Mouse (Mus musculus): Measurements from ENCODE around the gene Il27ra. TPM values are rescaled to one million over a fixed set of nuclear protein-coding genes. Genes with fewer than 3 reads are reported as not detected.

Il27ra gene
- polyA plus RNA-seq, 1 experiment: 0.07 TPM

- Histone ChIP-seq H3K4me3 (no peak overlapping the region), H3K79me2 (ENCODE audit: control insufficient read depth, insufficient read depth) (no peaks in the 10 kb centered on the region), H3K27me3 (ENCODE audit: control insufficient read depth, insufficient read depth, insufficient read length) (no peaks in the 10 kb centered on the region), H3K36me3 (ENCODE audit: control insufficient read depth, insufficient read depth) (no peaks in the 10 kb centered on the region), H3ac (ENCODE audit: control insufficient read depth, insufficient read length) (no peak overlapping the region), H3K4me2 (ENCODE audit: low read depth) (no peak overlapping the region)
- TF ChIP-seq TCF12 (IDR thresholded peaks at IDR 0.05; ENCODE audit: insufficient read depth, poor library complexity, severe bottlenecking) (no peak), E2F4 (IDR thresholded peaks at IDR 0.05; ENCODE audit: insufficient read depth) (no peak), POLR2A (IDR thresholded peaks at IDR 0.05; ENCODE audit: insufficient read length, low read depth) (no peak), USF1 (IDR thresholded peaks at IDR 0.05; ENCODE audit: low read depth) (no peak), MAX (IDR thresholded peaks at IDR 0.05; ENCODE audit: low read depth) (no peak), MYOD1 (IDR thresholded peaks at IDR 0.05; ENCODE audit: control insufficient read depth in 1 of 3, insufficient read length in 2 of 3, low read depth in 2 of 3) (no peak), POLR2AphosphoS2 (IDR thresholded peaks at IDR 0.05; ENCODE audit: insufficient read length, low read depth) (no peak), SRF (IDR thresholded peaks at IDR 0.05; ENCODE audit: control insufficient read depth, insufficient read length, low read depth) (no peak)
These were observed 10.4 kb upstream of the Il27ra start for GRCm38 (mm10) chr8:84052746-84053145.

GRCm38 (mm10) chr8:84048171-84048570, 5.8 kb upstream of the Il27ra start:
- Histone ChIP-seq H3K4me3 (no peak overlapping the region), H3K36me3 (ENCODE audit: control insufficient read depth, insufficient read depth) (no peaks in the 10 kb centered on the region), H3K4me2 (ENCODE audit: low read depth) (no peak overlapping the region), H3K27me3 (ENCODE audit: control insufficient read depth, insufficient read depth, insufficient read length) (no peaks in the 10 kb centered on the region), H3K79me2 (ENCODE audit: control insufficient read depth, insufficient read depth) (no peaks in the 10 kb centered on the region), H3ac (ENCODE audit: control insufficient read depth, insufficient read length) (no peak overlapping the region)
- TF ChIP-seq TCF12 (IDR thresholded peaks at IDR 0.05; ENCODE audit: insufficient read depth, poor library complexity, severe bottlenecking) (no peak), MYOD1 (IDR thresholded peaks at IDR 0.05; ENCODE audit: control insufficient read depth in 1 of 3, insufficient read length in 2 of 3, low read depth in 2 of 3) (peak in 1 of 3 experiments; percentile 24)

GRCm38 (mm10) chr8:84046505-84046904, 4.1 kb upstream of the Il27ra start:
- Histone ChIP-seq H3K27me3 (ENCODE audit: control insufficient read depth, insufficient read depth, insufficient read length) (no peaks in the 10 kb centered on the region), H3K4me2 (ENCODE audit: low read depth) (no peak overlapping the region), H3K4me3 (no peak overlapping the region), H3K36me3 (ENCODE audit: control insufficient read depth, insufficient read depth) (no peaks in the 10 kb centered on the region), H3ac (ENCODE audit: control insufficient read depth, insufficient read length) (no peak overlapping the region), H3K79me2 (ENCODE audit: control insufficient read depth, insufficient read depth) (no peaks in the 10 kb centered on the region)
- TF ChIP-seq E2F4 (IDR thresholded peaks at IDR 0.05; ENCODE audit: insufficient read depth) (no peak), MAX (IDR thresholded peaks at IDR 0.05; ENCODE audit: low read depth) (no peak), MYOG (IDR thresholded peaks at IDR 0.05; ENCODE audit: control insufficient read depth in 1 of 3, insufficient read depth in 1 of 3, insufficient read length in 2 of 3, low read depth in 2 of 3) (no peak), SRF (IDR thresholded peaks at IDR 0.05; ENCODE audit: control insufficient read depth, insufficient read length, low read depth) (no peak), CEBPB (IDR thresholded peaks at IDR 0.05; ENCODE audit: insufficient read depth, poor library complexity, severe bottlenecking) (no peak), POLR2A (IDR thresholded peaks at IDR 0.05; ENCODE audit: insufficient read length, low read depth) (no peak), TCF3 (IDR thresholded peaks at IDR 0.05; ENCODE audit: insufficient read length, low read depth) (no peak), TCF12 (IDR thresholded peaks at IDR 0.05; ENCODE audit: insufficient read depth, poor library complexity, severe bottlenecking) (no peak), POLR2AphosphoS2 (IDR thresholded peaks at IDR 0.05; ENCODE audit: insufficient read length, low read depth) (no peak), USF1 (IDR thresholded peaks at IDR 0.05; ENCODE audit: low read depth) (no peak), REST (IDR thresholded peaks at IDR 0.05; ENCODE audit: insufficient read depth, insufficient read length) (no peak), MYOD1 (IDR thresholded peaks at IDR 0.05; ENCODE audit: control insufficient read depth in 1 of 3, insufficient read length in 2 of 3, low read depth in 2 of 3) (no peak)

GRCm38 (mm10) chr8:84044900-84045299, 2.5 kb upstream of the Il27ra start, which contains the start of gene Rln3:
Gene Rln3 (minus strand): TSS chr8:84045000.
- TF ChIP-seq POLR2A (IDR thresholded peaks at IDR 0.05; ENCODE audit: insufficient read length, low read depth): no peak
- no peak for TF ChIP-seq MAX (IDR thresholded peaks at IDR 0.05; ENCODE audit: low read depth)
- TF ChIP-seq CEBPB (IDR thresholded peaks at IDR 0.05; ENCODE audit: insufficient read depth, poor library complexity, severe bottlenecking): no peak
- TF ChIP-seq MYOD1 (IDR thresholded peaks at IDR 0.05; ENCODE audit: control insufficient read depth in 1 of 3, insufficient read length in 2 of 3, low read depth in 2 of 3): no peak
- TF ChIP-seq SRF (IDR thresholded peaks at IDR 0.05; ENCODE audit: control insufficient read depth, insufficient read length, low read depth): no peak
- TF ChIP-seq POLR2AphosphoS2 (IDR thresholded peaks at IDR 0.05; ENCODE audit: insufficient read length, low read depth): no peak
- TF ChIP-seq REST (IDR thresholded peaks at IDR 0.05; ENCODE audit: insufficient read depth, insufficient read length): no peak
- no peak for TF ChIP-seq E2F4 (IDR thresholded peaks at IDR 0.05; ENCODE audit: insufficient read depth)
- Histone ChIP-seq H3K36me3 (ENCODE audit: control insufficient read depth, insufficient read depth) (no peaks in the 10 kb centered on the region), H3K4me3 (no peak within 1 kb of the TSS), H3K27me3 (ENCODE audit: control insufficient read depth, insufficient read depth, insufficient read length) (no peaks in the 10 kb centered on the region), H3K79me2 (ENCODE audit: control insufficient read depth, insufficient read depth) (no peaks in the 10 kb centered on the region), H3ac (ENCODE audit: control insufficient read depth, insufficient read length) (no peak within 1 kb of the TSS), H3K4me2 (ENCODE audit: low read depth) (no peak within 1 kb of the TSS)

GRCm38 (mm10) chr8:84044103-84044502, 1.7 kb upstream of the Il27ra start:
- no peak overlapping the region for H3K4me3 ChIP-seq
- TF ChIP-seq TCF3 (IDR thresholded peaks at IDR 0.05; ENCODE audit: insufficient read length, low read depth): no peak
- no peak for TF ChIP-seq REST (IDR thresholded peaks at IDR 0.05; ENCODE audit: insufficient read depth, insufficient read length)
- no peak for TF ChIP-seq TCF12 (IDR thresholded peaks at IDR 0.05; ENCODE audit: insufficient read depth, poor library complexity, severe bottlenecking)
- TF ChIP-seq MAX (IDR thresholded peaks at IDR 0.05; ENCODE audit: low read depth): no peak
- no peak for TF ChIP-seq POLR2AphosphoS2 (IDR thresholded peaks at IDR 0.05; ENCODE audit: insufficient read length, low read depth)
- TF ChIP-seq POLR2A (IDR thresholded peaks at IDR 0.05; ENCODE audit: insufficient read length, low read depth): no peak
- TF ChIP-seq SRF (IDR thresholded peaks at IDR 0.05; ENCODE audit: control insufficient read depth, insufficient read length, low read depth): no peak
- TF ChIP-seq E2F4 (IDR thresholded peaks at IDR 0.05; ENCODE audit: insufficient read depth): no peak
- no peak for TF ChIP-seq USF1 (IDR thresholded peaks at IDR 0.05; ENCODE audit: low read depth)
- TF ChIP-seq CEBPB (IDR thresholded peaks at IDR 0.05; ENCODE audit: insufficient read depth, poor library complexity, severe bottlenecking): no peak
- no peak for TF ChIP-seq MYOG (IDR thresholded peaks at IDR 0.05; ENCODE audit: control insufficient read depth in 1 of 3, insufficient read depth in 1 of 3, insufficient read length in 2 of 3, low read depth in 2 of 3)
- TF ChIP-seq MYOD1 (IDR thresholded peaks at IDR 0.05; ENCODE audit: control insufficient read depth in 1 of 3, insufficient read length in 2 of 3, low read depth in 2 of 3): no peak
- no peaks in the 10 kb centered on the region for H3K36me3 ChIP-seq (ENCODE audit: control insufficient read depth, insufficient read depth)
- no peaks in the 10 kb centered on the region for H3K27me3 ChIP-seq (ENCODE audit: control insufficient read depth, insufficient read depth, insufficient read length)
- no peaks in the 10 kb centered on the region for H3K79me2 ChIP-seq (ENCODE audit: control insufficient read depth, insufficient read depth)
- no peak overlapping the region for H3ac ChIP-seq (ENCODE audit: control insufficient read depth, insufficient read length)
- H3K4me2 ChIP-seq (ENCODE audit: low read depth): no peak overlapping the region

All from myocyte (in vitro differentiated cells).